Mouse (Mus musculus) lung, postnatal 0 days (tissue): ENCODE data around the gene Pbx3.

Source experiments
- CTCF ChIP-seq: IDR thresholded peaks from 2 replicates; pipeline ENCODE4 v1.5.1; 2016; ENCODE audit warnings: antibody characterized with exemption, mild to moderate bottlenecking
- EP300 ChIP-seq: IDR thresholded peaks from 2 replicates; pipeline ENCODE4 v1.6.1; 2016; ENCODE audit warnings: antibody characterized with exemption, mild to moderate bottlenecking, control low read depth

DNA sequence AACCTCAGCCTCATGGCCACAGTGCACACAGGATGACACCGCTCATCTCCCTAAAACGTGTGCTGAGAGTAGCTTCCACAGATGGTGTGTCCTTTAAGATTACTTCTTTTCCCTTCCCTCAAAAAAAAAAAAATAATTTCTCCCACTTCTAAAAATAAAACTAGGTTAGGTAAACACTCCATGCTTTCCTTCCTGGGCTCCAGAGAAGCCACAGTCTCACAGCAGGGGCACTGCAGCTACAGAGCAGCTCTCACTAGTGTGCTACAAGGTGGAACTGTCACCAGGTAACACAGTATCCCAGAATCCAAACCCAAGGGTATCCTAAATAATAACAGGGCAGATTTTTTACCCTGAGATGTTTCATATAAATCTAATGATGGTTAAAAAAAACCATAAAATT, 185.6 kb downstream of the Pbx3 start:
- TF ChIP-seq CTCF (no peak), EP300 (no peak)
